Mouse (Mus musculus) heart, postnatal 0 days (tissue): ENCODE measurements around the gene Ankmy2. TPM values are rescaled to one million over a fixed set of nuclear protein-coding genes. Genes with fewer than 3 reads are reported as not detected.

Experiments used
- ATAC-seq: fragments of 200-750 bp; cut with Nextera tagmentation; 2 replicates; pipeline ENCODE4 v1.8.0; 2017; ENCODE audit warnings: low read depth, moderate number of reproducible peaks, moderate library complexity; ENCODE audit not compliant: insufficient read depth
- DNase-seq: peaks from one replicate; pipeline ENCODE4 v3.0.0-alpha.2; 2016; ENCODE audit warnings: low spot score
- H3K27ac ChIP-seq: fragments of 300-500 bp; sonication (generic); 2 replicates; pipeline ENCODE4 v1.5.1; 2014; ENCODE audit warnings: low read depth, mild to moderate bottlenecking
- H3K27me3 ChIP-seq: fragments of 300-500 bp; sonication (generic); 2 replicates; pipeline ENCODE4 v1.6.1; 2014; ENCODE audit warnings: low read length, mixed read lengths; ENCODE audit not compliant: control insufficient read depth, insufficient read depth
- H3K36me3 ChIP-seq: fragments of 300-500 bp; sonication (generic); replicated peaks from 2 replicates; pipeline ENCODE4 v1.6.1; 2014; ENCODE audit warnings: low read length, mixed read lengths; ENCODE audit not compliant: control insufficient read depth, insufficient read depth
- H3K4me1 ChIP-seq: fragments of 300-500 bp; sonication (generic); 2 replicates; pipeline ENCODE4 v1.6.1; 2014; ENCODE audit warnings: antibody characterized with exemption; ENCODE audit not compliant: control insufficient read depth, insufficient read depth
- H3K4me2 ChIP-seq: fragments of 300-500 bp; sonication (generic); 2 replicates; pipeline ENCODE4 v1.6.1; 2014; ENCODE audit warnings: low read depth, mild to moderate bottlenecking, low read length, moderate library complexity
- H3K4me3 ChIP-seq: fragments of 300-500 bp; sonication (generic); 2 replicates; pipeline ENCODE4 v1.5.1; 2014; ENCODE audit warnings: low read depth, low read length
- H3K9ac ChIP-seq: fragments of 300-500 bp; sonication (generic); replicated peaks from 2 replicates; pipeline ENCODE4 v1.6.1; 2014; ENCODE audit warnings: low read depth, low read length, mixed read lengths
- H3K9me3 ChIP-seq: fragments of 300-500 bp; sonication (generic); replicated peaks from 2 replicates; pipeline ENCODE4 v1.6.1; 2016; ENCODE audit warnings: low read length; ENCODE audit not compliant: control insufficient read depth
- CTCF ChIP-seq: IDR thresholded peaks from 2 replicates; pipeline ENCODE4 v1.5.1; 2016; ENCODE audit warnings: antibody characterized with exemption, control low read depth, low read depth
- EP300 ChIP-seq: IDR thresholded peaks from 2 replicates; pipeline ENCODE4 v1.6.1; 2016; ENCODE audit warnings: antibody characterized with exemption, low read depth
- WGBS: fragments of 180-500 bp; shearing (Covaris S2); extraction: QIAGEN DNeasy Blood & Tissue Kit; methylation state at CpG from one replicate; pipeline ENCODE4 v1.1.7; 2014; 5-methylcytosine and 5-hydroxymethylcytosine counted together
- polyA plus RNA-seq: library from polyadenylated mRNA; unstranded; fragments of >200 nt; fragmentation: Nextera tagmentation; extraction: Ambion mirVana; gene quantifications from 2 replicates; pipeline ENCODE4 v1.2.1, GENCODE M21; 2015
- total RNA-seq: library from RNA; depleted of rRNA; stranded (reverse); fragments of >200 nt; gene quantifications from 2 replicates; pipeline ENCODE4 v1.2.3, GENCODE M21; 2014; ENCODE audit warnings: low replicate concordance

The Ankmy2 gene
- total and polyA plus RNA-seq, 2 experiments from 2014 or later = 9.9 to 23.1 TPM

- Histone ChIP-seq H3K4me3 (no peak overlapping the region), H3K9ac (no peak overlapping the region), H3K27me3 (no peaks in the 10 kb centered on the region), H3K36me3 (peaks cover 83% of the 10 kb centered on the region), H3K4me2 (no peak overlapping the region), H3K4me1 (no peaks in the 10 kb centered on the region), H3K9me3 (no peaks in the 10 kb centered on the region), H3K27ac (no peak overlapping the region)
- TF ChIP-seq EP300 (no peak), CTCF (no peak)
- no peak for ATAC-seq
- no peak for DNase-seq
- WGBS = 93% methylated on average over 3 of the region's 3 CpGs
These were observed 37.7 kb upstream of the Ankmy2 start for GRCm38 (mm10) chr12:36119244-36119643.

GRCm38 (mm10) chr12:36126049-36126448 lies 30.9 kb upstream of the Ankmy2 start:
- DNase-seq (no peak), ATAC-seq (no peak)
- Histone ChIP-seq H3K4me2 (no peak overlapping the region), H3K4me1 (no peaks in the 10 kb centered on the region), H3K27ac (no peak overlapping the region), H3K36me3 (peaks cover 42% of the 10 kb centered on the region), H3K4me3 (no peak overlapping the region), H3K27me3 (no peaks in the 10 kb centered on the region), H3K9me3 (no peaks in the 10 kb centered on the region), H3K9ac (no peak overlapping the region)
- 91% methylated on average over 5 of the region's 5 CpGs for WGBS
- TF ChIP-seq EP300 (no peak), CTCF (no peak)

- DNase-seq (no peak), ATAC-seq (no peak)
- no peak overlapping the region for H3K4me3 ChIP-seq
- H3K9ac ChIP-seq = no peak overlapping the region
- H3K4me2 ChIP-seq = no peak overlapping the region
- no peak overlapping the region for H3K27ac ChIP-seq
- no peaks in the 10 kb centered on the region for H3K9me3 ChIP-seq
- 82% methylated on average over 5 of the region's 5 CpGs for WGBS
- H3K36me3 ChIP-seq = peaks cover 32% of the 10 kb centered on the region
- TF ChIP-seq EP300 (no peak), CTCF (no peak)
- no peaks in the 10 kb centered on the region for H3K27me3 ChIP-seq
- H3K4me1 ChIP-seq = 0 out of 2 replicates have a peak, but pooled peaks cover 6% of the 10 kb centered on the region
These were observed 27.1 kb upstream of the Ankmy2 start for GRCm38 (mm10) chr12:36129826-36130225.

GRCm38 (mm10) chr12:36132254-36132653 lies 24.7 kb upstream of the Ankmy2 start:
- TF ChIP-seq EP300 = no peak
- TF ChIP-seq CTCF = no peak
- WGBS = 91% methylated on average over 2 of the region's 2 CpGs
- H3K4me3 ChIP-seq = no peak overlapping the region
- H3K36me3 ChIP-seq = peaks cover 35% of the 10 kb centered on the region
- no peak overlapping the region for H3K4me2 ChIP-seq
- DNase-seq = no peak
- H3K9ac ChIP-seq = no peak overlapping the region
- H3K27ac ChIP-seq = no peak overlapping the region
- ATAC-seq = no peak
- no peaks in the 10 kb centered on the region for H3K27me3 ChIP-seq
- H3K9me3 ChIP-seq = no peaks in the 10 kb centered on the region
- 0 out of 2 replicates have a peak, but pooled peaks cover 9% of the 10 kb centered on the region for H3K4me1 ChIP-seq

- Histone ChIP-seq H3K9me3 (no peaks in the 10 kb centered on the region), H3K27ac (no peak overlapping the region), H3K9ac (no peak overlapping the region), H3K4me3 (no peak overlapping the region), H3K4me1 (peaks cover 12% of the 10 kb centered on the region; the same call in 1 of the 2 replicates), H3K27me3 (no peaks in the 10 kb centered on the region), H3K36me3 (peaks cover 35% of the 10 kb centered on the region), H3K4me2 (no peak overlapping the region)
- DNase-seq (no peak), ATAC-seq (no peak)
- no peak for TF ChIP-seq EP300
- TF ChIP-seq CTCF = no peak
- 83% methylated on average over 3 of the region's 3 CpGs for WGBS
These were observed 24.2 kb upstream of the Ankmy2 start for GRCm38 (mm10) chr12:36132668-36133067.

GRCm38 (mm10) chr12:36133547-36133946 lies 23.4 kb upstream of the Ankmy2 start:
- Histone ChIP-seq H3K4me3 (no peak overlapping the region), H3K36me3 (peaks cover 34% of the 10 kb centered on the region), H3K27me3 (no peaks in the 10 kb centered on the region), H3K4me2 (no peak overlapping the region), H3K4me1 (peaks cover 18% of the 10 kb centered on the region; the same call in 1 of the 2 replicates), H3K27ac (no peak overlapping the region; the same call in 1 of the 2 replicates), H3K9ac (no peak overlapping the region), H3K9me3 (no peaks in the 10 kb centered on the region)
- TF ChIP-seq CTCF (no peak), EP300 (no peak)
- no peak for ATAC-seq
- 70% methylated on average over 5 of the region's 5 CpGs for WGBS
- no peak for DNase-seq
